Mouse (Mus musculus) lung, adult 2 months (tissue): Measurements from ENCODE around the gene B830017H08Rik.

Experiments used
- CTCF ChIP-seq: fragments of 200-500 bp; IDR thresholded peaks from 2 replicates; pipeline ENCODE4 v1.5.1; 2011; ENCODE audit warnings: mild to moderate bottlenecking, low read length, control low read depth; ENCODE audit not compliant: insufficient read depth
- POLR2A ChIP-seq: fragments of 200-500 bp; IDR thresholded peaks from 2 replicates; pipeline ENCODE4 v1.6.1; 2011; ENCODE audit warnings: low read depth, mild to moderate bottlenecking, control low read depth, low read length, borderline replicate concordance; ENCODE audit errors: extremely low read depth

DNA sequence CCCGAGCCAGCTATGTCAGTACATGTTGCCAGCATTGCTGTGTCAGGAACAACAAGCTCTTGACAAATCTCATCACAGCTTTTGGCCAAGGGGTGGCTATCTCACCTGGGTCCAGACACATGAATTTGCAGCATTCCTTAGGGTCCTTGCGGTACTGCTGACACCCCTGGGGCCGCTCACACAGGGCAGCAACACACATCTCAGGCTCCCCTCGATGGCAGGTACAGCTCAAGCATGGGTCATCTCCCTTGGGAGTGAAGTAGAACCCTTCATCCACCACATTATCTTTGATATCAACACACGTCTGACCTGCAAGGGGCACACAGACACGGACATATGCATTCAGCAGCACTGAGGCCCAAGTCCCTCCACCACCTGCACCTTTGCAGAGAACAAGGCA, 16.6 kb downstream of the B830017H08Rik start:
- TF ChIP-seq CTCF = 0 out of 2 replicates have a peak, but pooled peaks have one; percentile 5
- TF ChIP-seq POLR2A = no peak
